Comparison of ENCODE assay signal across 18 mouse cellular contexts in genomic region chr1:164988191-164988590, GRCm38 (mm10). TPM values are rescaled to one million over a fixed set of nuclear protein-coding genes. Genes with fewer than 3 reads are reported as not detected.
DNase-seq lines count a peak whose midpoint lies in the region; ATAC-seq and TF ChIP-seq lines count a peak whose summit lies in the region.
"Had no signal": no experiment of that assay in that cellular context is flagged by ENCODE, and none has a peak within 500 bp of the region (broad histone marks: within the 10 kb centered on the region; RNA-seq: fewer than 3 reads in every experiment).

No protein-coding gene starts in this region.

- 12% methylated on average over 3 of the region's 3 CpGs for WGBS in hindbrain, postnatal 0 days
- WGBS in olfactory bulb, adult 2 months: 21% methylated on average over 3 of the region's 3 CpGs
- WGBS in kidney, adult 2 months: 71% methylated on average over 3 of the region's 3 CpGs
- whole genome bisulfite sequencing in intestine, postnatal 0 days: 81% methylated on average over 3 of the region's 3 CpGs

- ATAC-seq in hindbrain, postnatal 0 days: peak; percentile 80
- no peak for ATAC-seq in intestine, postnatal 0 days
- ATAC-seq: CD4-positive, CD25-positive, alpha-beta regulatory T cell, adult 4 months; intestine, embryonic 16.5 days; liver, embryonic 12.5 days had no signal

- intact Hi-C loops in left cerebral cortex, postnatal 25 days (cut with DNase I): loop anchor here (2.0 to 5.0 kb wide), 2 partner anchors 57 to 531 kb away; partner anchors contain the start of gene Atp1b1

- no peaks in the 10 kb centered on the region for H3K9me3 ChIP-seq in hindbrain, postnatal 0 days (ENCODE audit: low read length)
- H3K9me3 ChIP-seq in intestine, postnatal 0 days (ENCODE audit: control insufficient read depth): no peaks in the 10 kb centered on the region

- H3K9ac ChIP-seq in hindbrain, postnatal 0 days (replicated peaks; ENCODE audit: low read length): no peak overlapping the region
- no peak overlapping the region for H3K9ac ChIP-seq in intestine, postnatal 0 days (ENCODE audit: low read depth, low read length)
- H3K9ac ChIP-seq: liver, embryonic 12.5 days had no signal

- no peak for TF ChIP-seq CTCF in hindbrain, postnatal 0 days (IDR thresholded peaks at IDR 0.05; ENCODE audit: low read depth)
- no peak for TF ChIP-seq CTCF in olfactory bulb, adult 2 months (IDR thresholded peaks at IDR 0.05; ENCODE audit: insufficient read depth, low read depth, low read length)
- no peak for TF ChIP-seq CTCF in kidney, adult 2 months (conservative IDR thresholded peaks at IDR 0.05; ENCODE audit: insufficient read depth, insufficient read length, low read depth, low read length)
- no peak for TF ChIP-seq CTCF in intestine, postnatal 0 days (IDR thresholded peaks at IDR 0.05; ENCODE audit: low read depth)

- H3K27me3 ChIP-seq in hindbrain, postnatal 0 days (ENCODE audit: insufficient read depth, low read length): no peaks in the 10 kb centered on the region
- H3K27me3 ChIP-seq in kidney, adult 2 months (replicated peaks; ENCODE audit: control insufficient read depth, insufficient read depth, low read length): no peaks in the 10 kb centered on the region; the same call in 1 of the 2 replicates
- no peaks in the 10 kb centered on the region for H3K27me3 ChIP-seq in intestine, postnatal 0 days (replicated peaks; ENCODE audit: control insufficient read depth, insufficient read depth, low read length)
- H3K27me3 ChIP-seq: liver, embryonic 12.5 days had no signal

- H3K27ac ChIP-seq in hindbrain, postnatal 0 days: peak overlapping the region; percentile 15; the same call in 1 of the 2 replicates
- peak overlapping the region; percentile 3; the same call in 1 of the 2 replicates for H3K27ac ChIP-seq in olfactory bulb, adult 2 months (ENCODE audit: insufficient read depth, low read depth, low read length)
- no peak overlapping the region for H3K27ac ChIP-seq in kidney, adult 2 months (ENCODE audit: insufficient read depth, low read depth, low read length)
- no peak overlapping the region for H3K27ac ChIP-seq in intestine, postnatal 0 days (ENCODE audit: low read depth, low read length)
- H3K27ac ChIP-seq: liver, embryonic 12.5 days had no signal

- no peak for TF ChIP-seq POLR2A in olfactory bulb, adult 2 months (IDR thresholded peaks at IDR 0.05; ENCODE audit: insufficient read depth, low read depth, low read length)
- TF ChIP-seq POLR2A in kidney, adult 2 months (IDR thresholded peaks at IDR 0.05; ENCODE audit: low read depth, low read length): no peak

- H3K4me2 ChIP-seq in hindbrain, postnatal 0 days (ENCODE audit: low read depth, low read length): no peak overlapping the region
- H3K4me2 ChIP-seq in intestine, postnatal 0 days (replicated peaks; ENCODE audit: low read depth): no peak overlapping the region
- H3K4me2 ChIP-seq: liver, embryonic 12.5 days had no signal

- no peaks in the 10 kb centered on the region for H3K36me3 ChIP-seq in hindbrain, postnatal 0 days (ENCODE audit: insufficient read depth, low read length)
- H3K36me3 ChIP-seq in kidney, adult 2 months (ENCODE audit: control insufficient read depth, insufficient read depth, low read length): no peaks in the 10 kb centered on the region
- H3K36me3 ChIP-seq in intestine, postnatal 0 days (ENCODE audit: control insufficient read depth, insufficient read depth): no peaks in the 10 kb centered on the region
- H3K36me3 ChIP-seq: liver, embryonic 12.5 days had no signal

- H3K4me1 ChIP-seq in hindbrain, postnatal 0 days (ENCODE audit: insufficient read depth, low read length): no peaks in the 10 kb centered on the region
- H3K4me1 ChIP-seq in olfactory bulb, adult 2 months (ENCODE audit: control insufficient read depth, insufficient read depth, low read length): no peaks in the 10 kb centered on the region
- H3K4me1 ChIP-seq in kidney, adult 2 months (ENCODE audit: control insufficient read depth, insufficient read depth, low read length): no peaks in the 10 kb centered on the region
- H3K4me1 ChIP-seq in intestine, postnatal 0 days (replicated peaks; ENCODE audit: control insufficient read depth, insufficient read depth, low read length): no peaks in the 10 kb centered on the region
- H3K4me1 ChIP-seq: liver, embryonic 12.5 days had no signal

- peak; percentile 67 for DNase-seq in right cerebral cortex, adult 18-20 months
- DNase-seq in right cerebral cortex, postnatal 14 days: no peak
- DNase-seq in hindbrain, postnatal 0 days (ENCODE audit: low spot score): peak; percentile 69
- peak; percentile 20 to 76 for DNase-seq in left cerebral cortex, postnatal 25 days (ENCODE audit: low spot score in 2 of 2)
- DNase-seq in kidney, adult 2 months: no peak
- DNase-seq in thymus, postnatal 4 days: no peak
- DNase-seq: adrenal gland, postnatal 14 days; cerebellum, adult 8-10 months; lung, postnatal 4 days; spleen, adult 18-20 months; thymus, adult 18-20 months had no signal

- no peak overlapping the region for H3K4me3 ChIP-seq in hindbrain, postnatal 0 days (ENCODE audit: low read length)
- no peak overlapping the region for H3K4me3 ChIP-seq in olfactory bulb, adult 2 months (ENCODE audit: insufficient read depth, low read depth, low read length)
- H3K4me3 ChIP-seq in kidney, adult 2 months (ENCODE audit: insufficient read depth, low read depth, low read length): no peak overlapping the region
- H3K4me3 ChIP-seq in intestine, postnatal 0 days (ENCODE audit: low read depth, low read length): no peak overlapping the region
- H3K4me3 ChIP-seq: liver, embryonic 12.5 days had no signal

RNA-seq across cellular contexts. Expression of gene Xcl1, which starts 52.9 kb away (rescaled TPM):
- not detected in 2 replicates for total RNA-seq in hindbrain, postnatal 0 days (2014; rRNA removed)
- polyA plus RNA-seq in hindbrain, postnatal 0 days (2015; fragmentation: Nextera tagmentation; extraction: Ambion mirVana): not detected in 2 replicates
- not detected for total RNA-seq in left cerebral cortex, postnatal 25 days (2021)
- polyA plus RNA-seq in olfactory bulb, adult 2 months (2012; ENCODE audit: insufficient read depth, insufficient read length, low replicate concordance, missing spikeins): not detected in 2 replicates
- polyA plus RNA-seq in kidney, adult 2 months (2012; rRNA removed): 0.23 and 0.86 TPM in 2 replicates
- polyA plus RNA-seq in intestine, postnatal 0 days (2015; fragmentation: Nextera tagmentation; extraction: Ambion mirVana): 0.31 TPM in 1 of 2 replicates, not detected in the other
- total RNA-seq: adrenal gland, postnatal 14 days; layer of hippocampus, postnatal 14 days had no signal
- polyA plus RNA-seq: embryonic facial prominence, embryonic 11.5 days; liver, embryonic 12.5 days had no signal

Comparison
In these comparisons a context has a peak if more than half of its experiments do, and no peak if none do; other contexts are left out.
1. DNase-seq: peak in right cerebral cortex, adult 18-20 months (single experiment), hindbrain, postnatal 0 days (single experiment) and left cerebral cortex, postnatal 25 days (2 of 2); none in right cerebral cortex, postnatal 14 days (single experiment), kidney, adult 2 months (single experiment) and thymus, postnatal 4 days (single experiment).
2. H3K27ac ChIP-seq: peak in hindbrain, postnatal 0 days (single experiment) and olfactory bulb, adult 2 months (single experiment); none in kidney, adult 2 months (single experiment) and intestine, postnatal 0 days (single experiment).